Mouse (Mus musculus): ENCODE data around the gene Dcun1d4.
"Not testable (repeated sequence)": the region's sequence is repeated elsewhere in the genome, so short reads cannot be mapped to it uniquely, and the experiment has no call there.

Dcun1d4 gene

DNA sequence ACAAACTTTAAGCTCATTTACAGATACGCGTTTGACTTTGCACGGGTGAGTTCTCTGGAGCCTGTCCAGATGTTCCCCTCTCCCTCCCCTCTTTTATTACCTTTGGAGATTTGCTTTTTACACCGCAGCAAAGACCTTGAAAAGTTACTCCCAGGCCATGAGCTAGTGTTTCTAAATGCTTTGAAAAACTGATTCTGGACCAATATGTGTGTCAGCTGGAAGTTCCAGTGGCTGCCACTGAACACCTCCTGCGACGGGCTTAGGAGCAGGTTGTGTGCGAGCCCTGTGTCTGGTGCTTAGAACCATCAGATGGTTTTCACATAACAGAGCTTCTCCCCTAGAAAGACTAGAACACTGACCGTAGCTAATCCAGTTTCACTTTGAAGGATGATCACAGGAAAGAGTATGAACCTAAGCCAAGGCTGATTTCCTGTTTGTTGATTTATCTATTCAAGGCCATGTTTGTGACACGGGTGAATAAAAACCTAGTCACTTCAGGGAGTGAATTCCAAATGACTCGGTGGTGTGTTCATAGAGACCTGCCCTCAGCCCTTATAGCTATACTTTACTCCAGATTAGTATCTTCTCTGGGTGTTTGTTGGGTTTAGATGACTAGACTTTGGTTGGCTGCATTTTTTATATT lies 63.4 kb downstream of the Dcun1d4 start:
- in situ Hi-C loops (cut with MboI, MseI): loop anchor here (5.0 kb wide), 1 partner anchor 73 kb away; no protein-coding TSS in a partner anchor

- in situ Hi-C loops (cut with MboI, MseI): no loop called here
Measured at GRCm38 (mm10) chr5:73545641-73546040, 64.8 kb downstream of the Dcun1d4 start.

DNA sequence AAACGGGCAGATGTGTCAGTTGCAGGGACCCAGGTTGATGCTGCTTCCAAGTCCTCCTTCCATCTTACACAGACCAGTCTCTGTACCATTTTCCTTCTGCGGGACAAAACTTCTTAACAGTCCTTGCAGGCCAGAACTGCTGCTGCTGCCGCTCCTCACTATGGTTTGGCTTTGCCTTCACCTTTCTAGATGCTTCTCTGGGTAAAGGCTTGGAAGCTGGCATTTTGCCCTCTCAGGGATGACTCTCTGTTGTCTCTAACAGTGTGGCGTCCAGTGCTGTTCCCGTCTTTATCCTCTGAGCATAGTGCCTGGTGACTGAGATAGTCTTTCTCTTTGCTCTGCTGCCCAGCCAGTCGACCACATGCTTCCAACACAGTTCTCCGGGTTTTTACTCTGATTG lies 66.5 kb downstream of the Dcun1d4 start:
- in situ Hi-C loops (cut with MboI, MseI): no loop called here

GRCm38 (mm10) chr5:73548237-73548636 lies 67.4 kb downstream of the Dcun1d4 start:
- in situ Hi-C loops (cut with MboI, MseI): no loop called here

DNA sequence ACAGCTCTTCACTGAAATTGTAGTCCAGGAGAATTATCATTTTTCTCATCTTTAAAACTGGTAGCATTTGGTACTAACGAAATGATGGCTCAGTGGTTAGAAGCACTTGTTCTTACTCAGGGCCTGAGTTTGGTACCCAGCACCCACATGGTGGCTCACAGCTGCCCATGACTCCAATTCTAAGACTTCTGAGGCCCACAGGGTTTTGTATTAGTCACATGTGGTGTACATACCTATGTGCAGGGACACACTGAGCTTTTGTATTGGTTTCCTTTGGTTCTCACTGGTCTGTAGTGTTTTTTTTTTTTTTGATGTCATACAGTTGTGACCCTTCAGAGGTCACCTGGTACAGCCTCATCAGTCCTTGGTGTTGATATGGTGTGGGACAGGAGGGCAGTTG lies 68.0 kb downstream of the Dcun1d4 start:
- in situ Hi-C loops (cut with MboI, MseI): no loop called here

DNA sequence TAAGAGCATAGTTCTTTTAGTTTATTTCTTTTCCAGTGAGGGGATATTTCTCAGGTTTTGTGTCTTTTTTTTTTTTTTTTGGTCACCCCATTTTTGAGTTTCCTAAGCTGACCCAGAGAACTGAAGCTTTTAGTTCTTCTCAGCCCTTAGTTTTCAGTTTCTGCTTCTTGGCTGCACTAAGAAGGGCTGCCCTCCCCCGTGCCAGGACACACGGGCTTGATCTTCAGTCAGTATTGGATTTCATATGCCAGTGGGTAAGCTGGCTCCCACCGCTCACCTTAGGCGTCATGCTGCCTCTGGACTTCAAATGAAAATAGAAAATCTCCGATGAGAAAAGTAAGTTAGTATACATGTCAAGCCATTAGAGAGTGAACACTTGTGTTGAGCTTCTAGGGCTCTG lies 71.0 kb downstream of the Dcun1d4 start:
- in situ Hi-C loops (cut with MboI, MseI): no loop called here

DNA sequence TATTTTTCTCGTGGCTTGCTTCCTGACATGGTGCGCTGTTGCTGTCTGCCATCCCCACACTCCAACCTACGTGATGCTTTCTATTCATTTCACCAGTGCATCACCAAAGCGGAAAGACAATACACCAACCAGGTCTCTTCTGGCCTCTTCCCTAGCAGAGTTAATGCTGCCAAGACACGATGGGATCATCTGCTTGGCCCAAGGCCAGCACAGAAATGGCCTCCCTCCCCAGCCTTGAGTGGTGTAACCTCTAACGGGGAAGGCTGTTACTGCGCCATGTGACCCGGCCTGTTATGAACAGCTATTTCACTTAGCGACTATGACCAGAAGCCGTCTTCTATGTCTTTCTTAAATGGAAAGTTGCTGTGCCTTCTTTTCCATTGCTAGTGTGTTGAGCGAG lies 73.1 kb downstream of the Dcun1d4 start:
- in situ Hi-C loops (cut with MboI, MseI): no loop called here

- in situ Hi-C loops (cut with MboI, MseI): no loop called here
Measured at GRCm38 (mm10) chr5:73555096-73555852, 74.5 kb downstream of the Dcun1d4 start.

GRCm38 (mm10) chr5:73556733-73557425 lies 76.1 kb downstream of the Dcun1d4 start:
- in situ Hi-C loops (cut with MboI, MseI): no loop called here

GRCm38 (mm10) chr5:73558756-73559155 lies 78.0 kb downstream of the Dcun1d4 start:
- in situ Hi-C loops (cut with MboI, MseI): no loop called here

- in situ Hi-C loops (cut with MboI, MseI): no loop called here
Measured at GRCm38 (mm10) chr5:73564038-73564437, 83.2 kb downstream of the Dcun1d4 start.

- in situ Hi-C loops (cut with MboI, MseI): no loop called here
Measured at GRCm38 (mm10) chr5:73566119-73566518, 85.3 kb downstream of the Dcun1d4 start.

DNA sequence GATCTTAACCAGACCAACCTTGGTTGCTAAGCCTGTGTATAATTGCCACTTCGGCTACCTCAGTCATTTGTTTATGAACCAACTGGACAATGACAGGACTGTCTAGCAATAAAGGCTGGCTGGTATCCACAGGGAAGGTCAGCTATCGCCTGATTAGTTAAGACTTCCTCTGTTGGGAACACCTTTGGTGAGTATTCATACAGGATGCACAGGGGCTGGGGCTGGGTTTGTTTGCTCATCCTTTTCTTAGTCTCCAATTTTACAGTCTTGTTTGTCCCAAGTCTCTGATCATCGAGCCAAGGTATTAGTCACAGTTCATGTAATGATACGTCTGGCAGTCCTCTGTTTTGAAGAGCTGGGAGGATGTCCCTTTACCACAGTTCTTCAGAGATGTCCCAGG lies 86.1 kb downstream of the Dcun1d4 start:
- in situ Hi-C loops (cut with MboI, MseI): no loop called here

DNA sequence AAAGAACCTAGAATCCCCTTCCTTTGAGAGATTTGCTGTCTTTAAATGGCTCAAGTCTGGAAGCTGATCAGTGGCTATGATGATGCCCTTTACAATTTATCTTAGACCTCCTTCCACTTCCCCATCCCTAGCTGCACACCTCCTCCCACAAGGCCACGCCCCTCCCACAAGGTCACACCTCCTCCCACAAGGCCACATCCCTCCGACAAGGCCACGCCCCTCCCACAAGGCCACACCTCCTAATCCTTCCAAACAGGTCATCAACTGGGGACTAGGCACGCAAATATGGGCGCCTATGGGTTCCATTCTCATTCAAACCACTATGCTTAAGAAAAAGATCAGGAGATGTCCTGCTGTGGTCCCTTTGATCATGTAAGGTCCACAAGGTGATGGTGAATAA lies 88.4 kb downstream of the Dcun1d4 start:
- in situ Hi-C loops (cut with MboI, MseI): no loop called here

GRCm38 (mm10) chr5:73571395-73572156 lies 90.8 kb downstream of the Dcun1d4 start:
- in situ Hi-C loops (cut with MboI, MseI): no loop called here

GRCm38 (mm10) chr5:73572846-73573245 lies 92.0 kb downstream of the Dcun1d4 start:
- in situ Hi-C loops (cut with MboI, MseI): no loop called here

GRCm38 (mm10) chr5:73573789-73574188 lies 93.0 kb downstream of the Dcun1d4 start:
- in situ Hi-C loops (cut with MboI, MseI): no loop called here

DNA sequence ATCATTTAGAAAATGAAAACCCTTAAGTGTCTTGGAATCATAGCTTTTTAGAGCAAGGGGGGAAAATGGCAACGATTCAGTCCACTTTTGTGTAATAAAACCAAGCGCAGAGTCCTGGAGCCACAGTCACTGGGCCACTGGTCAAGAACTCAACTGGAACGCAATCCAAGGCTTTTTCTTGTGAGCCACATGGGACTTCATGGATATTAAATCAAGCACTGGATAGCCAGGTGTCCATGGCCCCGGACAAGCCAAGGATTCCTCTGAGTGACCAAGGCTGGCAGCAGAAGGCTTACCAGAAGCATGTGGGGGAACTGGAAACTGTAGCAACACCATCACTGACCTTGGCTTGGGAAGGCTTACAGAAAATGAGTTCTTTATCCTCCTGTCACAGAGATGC lies 93.8 kb downstream of the Dcun1d4 start:
- in situ Hi-C loops (cut with MboI, MseI): no loop called here

- in situ Hi-C loops (cut with MboI, MseI): no loop called here
Measured at GRCm38 (mm10) chr5:73576708-73577107, 95.9 kb downstream of the Dcun1d4 start.

GRCm38 (mm10) chr5:73578131-73578530 lies 97.3 kb downstream of the Dcun1d4 start:
- in situ Hi-C loops (cut with MboI, MseI): no loop called here

DNA sequence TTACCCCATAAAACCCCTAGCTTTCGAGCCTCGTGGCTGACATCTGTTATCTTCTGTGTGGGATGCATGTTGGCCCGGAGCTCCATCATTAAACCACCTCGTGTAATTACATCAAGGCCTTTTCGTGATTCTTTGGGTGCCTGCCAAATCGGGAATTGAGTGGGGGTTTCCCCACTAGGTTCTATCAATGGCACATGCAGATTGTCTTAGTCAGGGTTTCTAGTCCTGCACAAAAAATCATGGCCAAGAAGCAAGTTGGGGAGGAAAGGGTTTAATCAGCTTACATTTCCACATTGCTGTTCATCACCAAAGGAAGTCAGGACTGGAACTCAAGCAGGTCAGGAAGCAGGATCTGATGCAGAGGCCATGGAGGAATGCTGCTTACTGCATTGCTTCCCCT lies 103.2 kb downstream of the Dcun1d4 start:
- in situ Hi-C loops (cut with MboI, MseI): not testable (repeated sequence)

All from T-helper 2 cell (primary cell).